Mouse (Mus musculus): Measurements from ENCODE around the gene Glra4.
"Not testable (repeated sequence)": the region's sequence is repeated elsewhere in the genome, so short reads cannot be mapped to it uniquely, and the experiment has no call there.

The Glra4 gene

GRCm38 (mm10) chrX:136740087-136740790, 39.7 kb downstream of the Glra4 start:
- in situ Hi-C loops (cut with MseI, MboI) = no loop called here

GRCm38 (mm10) chrX:136732016-136732415, 47.9 kb downstream of the Glra4 start:
- in situ Hi-C loops (cut with MseI, MboI) = no loop called here

DNA sequence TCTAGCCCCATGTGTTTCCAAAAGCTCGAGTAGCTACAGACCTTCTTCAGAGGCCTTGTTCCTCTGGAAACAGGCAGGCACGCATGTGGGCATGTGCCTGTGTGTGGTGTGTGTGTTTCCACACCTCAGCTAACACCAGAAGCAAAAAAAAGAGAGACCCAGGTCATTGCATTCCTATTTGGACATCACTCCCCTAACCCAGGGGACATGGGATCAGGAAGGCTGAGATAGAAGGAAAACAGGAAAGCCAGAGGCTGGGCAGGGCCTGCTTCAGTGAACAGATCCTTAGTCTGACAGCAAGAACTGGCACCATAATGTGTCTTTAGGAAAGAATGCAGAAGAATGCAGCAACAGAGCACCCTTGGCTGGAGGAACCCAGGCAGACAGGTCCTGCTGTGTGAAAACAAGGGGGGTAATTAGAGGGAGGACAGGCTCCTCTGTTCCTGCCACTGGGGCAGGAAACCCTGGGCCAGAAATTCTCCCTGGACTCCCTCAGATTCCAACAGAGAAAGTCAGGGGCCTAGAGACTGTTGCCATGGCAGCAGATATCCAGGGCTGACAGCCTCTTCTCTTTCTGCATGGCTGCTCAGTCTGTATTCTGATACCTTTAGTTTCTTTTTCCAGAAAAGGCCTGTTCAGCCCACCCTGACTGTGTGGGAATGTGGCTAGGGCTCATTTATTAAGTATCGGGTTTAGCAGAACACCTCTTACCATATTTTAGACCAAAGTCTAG, 65.0 kb downstream of the Glra4 start:
- in situ Hi-C loops (cut with MseI, MboI) = not testable (repeated sequence)

DNA sequence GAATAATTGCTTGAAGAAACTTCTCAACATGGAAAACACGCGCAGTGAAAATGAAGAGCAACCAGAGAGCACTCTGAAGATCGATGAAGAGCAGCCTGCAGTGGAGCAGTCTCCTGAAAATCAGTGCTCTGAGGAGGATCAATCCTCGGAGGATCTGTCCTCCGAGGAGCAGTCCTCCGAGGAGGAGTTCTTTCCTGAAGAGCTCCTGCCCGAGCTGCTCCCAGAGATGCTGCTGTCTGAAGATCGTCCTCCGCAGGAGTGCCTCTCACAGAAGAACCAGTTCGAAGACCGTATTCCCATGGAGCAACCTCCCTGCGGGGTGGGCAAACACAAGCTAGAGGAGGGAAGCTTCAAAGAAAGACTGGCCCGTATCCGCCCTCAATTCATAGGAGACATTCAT, 71.2 kb downstream of the Glra4 start:
- in situ Hi-C loops (cut with MseI, MboI) = no loop called here

GRCm38 (mm10) chrX:136708168-136708681, 71.7 kb downstream of the Glra4 start:
- in situ Hi-C loops (cut with MseI, MboI) = no loop called here
